Mouse (Mus musculus): ENCODE measurements around the gene Cfap20. TPM values are rescaled to one million over a fixed set of nuclear protein-coding genes. Genes with fewer than 3 reads are reported as not detected.

The Cfap20 gene
- total RNA-seq (2017): 76.7 and 79.5 TPM in 2 replicates

DNA sequence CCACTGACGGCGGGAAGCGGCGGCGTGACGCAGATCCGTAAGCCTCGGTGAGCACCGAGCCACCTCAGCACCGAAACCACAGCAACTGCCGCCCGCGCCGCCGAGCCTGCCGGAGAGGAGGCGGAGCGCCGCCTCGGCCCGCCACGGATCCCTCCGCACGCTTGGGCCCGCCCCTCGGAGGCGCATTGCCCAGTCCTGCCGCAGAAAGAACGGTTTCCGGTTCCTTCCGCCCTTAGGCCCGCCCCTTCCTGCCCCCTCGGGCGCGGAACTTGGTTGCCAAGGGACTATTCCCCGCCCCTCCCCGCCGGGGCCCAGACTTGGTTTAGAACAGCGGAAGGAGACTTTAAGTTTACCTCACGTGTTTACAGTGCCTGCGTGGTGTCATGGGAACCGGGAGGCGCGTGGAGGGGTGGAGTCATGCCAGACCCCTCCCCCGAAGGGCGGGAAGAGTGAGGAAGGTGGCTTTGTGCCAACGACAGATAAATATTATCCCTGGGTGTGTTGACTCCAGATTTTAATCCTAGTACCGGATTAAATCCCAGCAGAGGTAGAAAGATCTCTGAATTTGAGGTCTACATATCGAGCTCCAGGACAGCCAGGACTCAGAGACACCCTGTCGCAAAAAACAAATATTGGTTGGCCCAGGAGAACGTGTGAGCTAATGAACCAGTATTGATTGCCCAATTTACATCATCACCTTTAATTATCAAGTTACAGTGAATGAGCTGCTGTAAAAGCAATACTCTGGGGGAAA is at the start of gene Cfap20:
Gene Cfap20, minus strand, starts transcription at position 184 of the 754 bp plus-strand sequence.
- peak; percentile 97 for ATAC-seq (replicated peaks; ENCODE audit: low read depth, poor library complexity, severe bottlenecking)

DNA sequence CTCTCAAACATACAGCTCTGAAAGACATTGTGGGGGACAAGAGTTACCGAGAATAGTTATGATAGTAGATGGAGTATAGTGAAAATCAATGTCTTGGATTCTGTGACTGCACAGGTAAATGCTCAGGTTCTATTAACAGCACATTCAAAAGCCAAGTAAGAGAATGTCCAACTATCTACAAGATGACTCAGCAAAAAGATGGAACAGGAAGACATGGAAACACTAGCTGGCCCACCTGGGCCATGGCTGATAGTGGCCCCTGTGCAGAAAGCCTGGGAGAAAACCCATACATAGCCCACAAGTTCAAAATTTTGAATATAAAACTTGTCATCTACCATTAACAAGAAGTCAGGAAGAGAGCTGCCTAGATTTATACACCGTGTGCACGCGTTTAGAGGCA is 35.3 kb upstream of the Cfap20 start:
- no peak for ATAC-seq (replicated peaks; ENCODE audit: low read depth, poor library complexity, severe bottlenecking)

DNA sequence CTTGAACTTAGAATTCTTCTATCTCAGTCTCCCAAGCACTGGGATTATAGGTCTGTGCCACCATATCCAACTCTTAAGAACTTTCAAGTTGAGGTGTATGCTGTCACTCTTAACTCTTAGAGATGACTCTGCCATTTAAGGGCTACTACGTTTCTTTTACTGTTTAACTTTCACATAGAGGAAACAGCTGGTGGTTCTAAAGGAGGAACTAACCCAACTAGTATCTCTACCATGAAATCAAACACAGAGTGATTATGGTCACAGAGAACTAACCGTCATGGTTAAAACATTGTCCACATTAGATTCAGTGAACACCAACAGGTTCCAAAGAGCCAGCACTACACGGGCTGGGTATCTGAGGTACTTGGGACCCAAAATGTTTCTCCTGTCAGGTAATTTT is 34.3 kb upstream of the Cfap20 start:
- ATAC-seq (replicated peaks; ENCODE audit: low read depth, poor library complexity, severe bottlenecking): peak; percentile 54; the same call in 1 of the 2 replicates

DNA sequence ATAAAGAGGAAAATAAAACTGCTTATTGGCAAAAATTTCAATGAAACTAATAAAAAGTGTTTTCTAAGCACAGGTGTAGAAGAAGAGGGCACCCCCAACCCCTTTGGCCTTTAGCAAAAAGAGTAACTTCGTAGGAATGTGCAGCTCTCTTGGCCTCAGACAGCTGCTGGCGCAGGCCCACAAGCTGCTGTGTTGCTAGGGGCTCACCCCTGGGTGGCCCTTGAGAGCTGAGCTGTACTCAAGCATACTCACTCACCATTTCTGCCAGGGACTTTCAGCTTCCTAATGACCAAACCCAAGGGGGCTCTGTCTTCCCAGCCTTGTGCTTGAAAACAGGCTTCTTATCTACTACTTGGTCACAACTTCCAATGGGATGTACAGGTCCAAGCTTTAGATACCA is 31.9 kb upstream of the Cfap20 start:
- no peak for ATAC-seq (replicated peaks; ENCODE audit: low read depth, poor library complexity, severe bottlenecking)

DNA sequence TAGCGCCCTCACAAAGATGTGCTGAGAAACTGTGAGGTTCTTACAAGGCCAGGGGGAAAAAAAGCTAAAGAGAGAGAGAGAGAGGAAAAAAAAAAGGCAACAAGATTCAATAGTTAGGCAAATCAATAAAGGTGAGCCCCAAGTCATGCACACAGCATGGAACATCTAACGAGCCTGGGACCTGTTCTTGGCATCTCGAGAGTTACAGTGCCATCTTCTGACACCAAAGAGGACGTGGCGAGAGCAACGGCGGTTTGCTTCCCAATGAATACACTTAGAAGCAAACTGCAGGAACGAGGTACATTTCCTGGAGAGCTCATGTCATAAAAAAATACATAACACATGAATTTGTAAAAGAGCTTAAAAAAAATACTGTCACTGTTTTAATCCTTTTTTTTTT is 17.8 kb upstream of the Cfap20 start:
- ATAC-seq (replicated peaks; ENCODE audit: low read depth, poor library complexity, severe bottlenecking): no peak

DNA sequence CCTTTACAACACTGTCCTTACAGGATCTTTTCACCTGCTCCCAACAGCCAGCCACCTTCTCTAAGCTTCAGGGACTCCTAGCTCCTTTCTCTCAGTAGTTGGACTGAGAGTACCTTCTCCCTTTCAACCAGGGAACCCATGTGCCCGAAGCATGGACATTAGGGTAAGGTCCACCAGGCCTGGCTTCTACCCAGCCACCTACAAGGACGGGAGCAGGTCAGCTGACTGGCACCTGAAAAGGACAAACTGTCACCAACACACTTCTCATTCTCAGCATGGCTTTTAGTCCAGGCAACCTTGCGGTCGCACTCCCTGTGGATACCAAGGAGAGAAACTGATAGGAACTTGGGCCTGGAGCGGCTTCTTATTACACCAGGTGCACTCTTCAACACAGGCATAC is 15.6 kb upstream of the Cfap20 start:
- no peak for ATAC-seq (replicated peaks; ENCODE audit: low read depth, poor library complexity, severe bottlenecking)

DNA sequence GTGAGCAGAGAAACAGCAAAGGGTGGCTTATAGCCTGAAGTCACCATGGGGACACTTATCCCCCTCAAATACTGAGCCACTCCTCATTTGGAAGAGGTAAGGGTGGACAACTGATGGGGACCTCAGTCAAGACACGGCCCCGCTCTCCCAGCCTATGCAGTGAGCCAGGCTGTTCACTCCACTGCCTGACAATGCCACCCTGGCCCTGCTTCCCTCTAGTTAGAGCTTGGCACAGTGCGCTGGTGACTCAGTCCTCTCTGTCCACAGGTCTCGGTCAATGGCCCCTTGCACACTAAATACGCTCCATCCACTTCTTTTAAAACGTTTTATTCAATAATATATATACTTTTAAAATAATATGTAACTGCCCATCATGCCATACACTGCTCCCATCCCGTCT is 13.0 kb upstream of the Cfap20 start:
- no peak for ATAC-seq (replicated peaks; ENCODE audit: low read depth, poor library complexity, severe bottlenecking)

DNA sequence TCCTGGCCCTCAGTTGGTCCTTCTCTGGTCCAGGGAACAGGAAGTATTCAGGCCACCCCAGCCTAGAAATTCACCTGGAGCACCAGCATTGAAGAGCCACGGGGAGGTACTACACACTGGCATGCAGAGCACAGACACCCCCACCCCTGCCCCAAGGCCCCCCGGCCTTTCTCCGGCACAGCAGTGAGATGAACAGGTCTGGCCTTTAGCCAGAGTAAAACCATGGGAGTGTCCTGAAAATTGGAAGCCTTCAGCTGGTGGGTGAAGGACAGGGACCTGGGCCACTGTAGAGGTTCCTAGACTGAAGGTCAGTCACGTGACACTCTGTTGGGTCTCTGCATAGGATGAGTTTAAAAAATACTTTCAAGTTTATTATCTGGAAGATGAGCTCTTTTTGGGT is 10.4 kb upstream of the Cfap20 start:
- ATAC-seq (replicated peaks; ENCODE audit: low read depth, poor library complexity, severe bottlenecking): no peak

DNA sequence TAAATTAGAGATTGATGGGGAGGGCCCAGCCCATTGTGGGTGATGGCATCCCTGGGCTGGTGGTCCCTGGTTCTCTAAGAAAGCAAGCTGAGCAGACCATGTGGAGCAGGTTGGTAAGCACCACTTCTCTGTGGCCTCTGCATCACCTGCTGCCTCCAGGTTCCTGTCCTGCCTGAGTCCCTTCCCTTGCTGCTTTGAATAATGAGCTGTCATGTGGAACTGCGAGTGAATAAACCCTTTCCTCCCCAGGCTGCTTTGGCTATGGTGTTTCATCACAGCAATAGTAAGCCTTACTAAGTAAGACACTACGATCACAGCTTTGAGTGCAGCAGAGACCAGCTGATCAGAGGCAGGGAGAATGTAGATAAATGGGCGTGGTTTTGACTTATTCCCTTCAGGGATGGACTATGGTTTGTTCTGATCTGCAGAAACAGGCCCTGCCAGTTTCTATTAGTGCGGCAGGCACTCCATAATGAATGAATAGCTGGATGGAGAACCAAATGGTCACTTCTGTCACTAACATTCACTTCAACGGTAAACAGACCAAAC is 6.9 kb upstream of the Cfap20 start:
- peak; percentile 56; the same call in 1 of the 2 replicates for ATAC-seq (replicated peaks; ENCODE audit: low read depth, poor library complexity, severe bottlenecking)

DNA sequence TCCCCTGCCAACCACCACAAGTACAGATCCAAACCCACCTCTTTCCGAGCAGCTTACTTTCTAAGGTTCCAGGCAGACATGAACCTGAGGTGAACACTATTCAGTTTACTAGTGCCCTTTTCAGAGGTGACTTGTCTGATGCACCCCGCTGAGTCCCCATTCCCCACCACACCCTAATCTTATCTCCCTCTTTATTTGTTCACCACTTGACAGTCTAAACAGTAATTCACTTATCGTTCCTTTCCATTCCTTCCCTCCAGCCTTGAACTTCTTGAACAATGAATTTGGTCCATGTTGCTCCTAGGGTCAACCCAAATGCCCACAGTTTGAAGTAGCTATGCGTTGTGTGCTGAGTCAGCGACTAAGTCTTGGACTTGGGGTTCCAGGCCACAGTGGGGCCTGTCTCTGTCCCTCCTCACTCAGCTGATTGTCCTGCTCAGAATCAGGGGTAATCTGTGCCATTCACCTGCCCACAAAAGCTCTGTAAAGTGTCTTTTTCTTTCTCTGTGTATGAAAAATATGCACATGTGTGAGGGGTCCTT is 5.6 kb upstream of the Cfap20 start:
- ATAC-seq (replicated peaks; ENCODE audit: low read depth, poor library complexity, severe bottlenecking): 0 out of 2 replicates have a peak, but pooled peaks have one; percentile 28

DNA sequence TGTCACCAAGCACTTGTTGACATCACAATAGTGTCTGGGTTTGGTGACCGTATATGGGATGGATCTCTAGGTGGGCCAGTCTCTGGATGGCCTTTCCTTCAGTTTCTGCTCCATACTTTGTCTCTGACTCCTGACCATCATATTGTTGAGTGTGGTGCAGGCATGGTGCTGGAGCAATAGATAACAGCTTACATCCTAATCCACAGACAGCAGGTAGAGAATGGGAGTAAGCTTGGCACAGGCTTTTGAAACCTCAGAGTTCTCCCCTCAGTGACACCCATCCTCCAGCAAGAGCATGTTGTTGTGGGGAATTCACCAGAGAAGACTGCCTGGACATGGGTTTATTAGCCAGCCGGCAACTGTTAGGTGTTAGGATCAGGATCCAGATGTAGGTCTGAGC is 4.8 kb upstream of the Cfap20 start:
- no peak for ATAC-seq (replicated peaks; ENCODE audit: low read depth, poor library complexity, severe bottlenecking)

DNA sequence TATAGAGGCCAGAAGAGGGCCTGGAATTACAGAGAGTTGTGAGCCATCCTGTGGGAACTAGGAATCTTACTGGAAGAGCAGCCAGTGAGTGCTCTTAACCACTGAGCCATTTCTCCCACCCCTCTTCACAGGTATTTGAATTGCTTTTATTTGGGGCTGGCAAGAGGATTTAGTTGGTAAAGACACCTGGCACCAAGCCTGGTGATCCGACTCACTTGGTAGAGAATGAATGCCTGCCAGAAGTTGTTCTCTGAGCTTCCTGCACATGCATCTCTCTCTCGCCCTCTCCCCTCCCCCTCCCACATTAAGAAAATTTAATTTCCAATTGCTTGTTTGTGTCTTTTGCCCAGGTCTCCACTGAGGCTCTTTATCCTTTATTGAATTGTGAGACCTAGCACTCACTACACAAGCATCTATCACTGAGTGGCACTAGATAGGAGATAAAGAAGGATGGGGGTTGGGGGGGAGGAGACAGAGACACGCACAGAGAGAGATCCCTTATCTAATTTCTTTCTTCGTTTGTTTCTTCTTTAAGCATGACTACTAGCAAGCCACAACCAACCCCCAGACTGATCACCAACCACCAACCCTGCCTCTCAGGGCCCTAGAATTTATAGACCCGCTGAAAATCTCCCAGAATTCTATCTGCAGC is 2.8 kb upstream of the Cfap20 start:
- ATAC-seq (replicated peaks; ENCODE audit: low read depth, poor library complexity, severe bottlenecking): no peak

DNA sequence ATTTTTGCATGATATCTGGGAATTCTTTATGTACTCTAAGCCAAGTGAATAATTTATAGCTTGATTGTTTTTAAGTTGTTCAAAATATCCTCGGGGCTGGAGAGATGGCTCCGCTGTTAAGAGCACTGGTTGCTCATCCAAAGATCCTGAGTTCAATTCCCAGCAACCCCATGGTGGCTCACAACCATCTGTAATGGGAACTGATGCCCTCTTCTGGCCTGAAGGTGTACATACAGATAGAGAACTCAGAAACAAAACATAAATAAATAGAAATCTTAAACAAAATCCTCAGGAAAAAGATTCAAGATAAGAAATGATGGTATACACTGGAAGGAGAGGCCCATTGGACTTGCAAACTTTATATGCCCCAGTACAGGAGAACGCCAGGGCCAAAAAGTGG is 1.3 kb upstream of the Cfap20 start:
- no peak for ATAC-seq (replicated peaks; ENCODE audit: low read depth, poor library complexity, severe bottlenecking)

DNA sequence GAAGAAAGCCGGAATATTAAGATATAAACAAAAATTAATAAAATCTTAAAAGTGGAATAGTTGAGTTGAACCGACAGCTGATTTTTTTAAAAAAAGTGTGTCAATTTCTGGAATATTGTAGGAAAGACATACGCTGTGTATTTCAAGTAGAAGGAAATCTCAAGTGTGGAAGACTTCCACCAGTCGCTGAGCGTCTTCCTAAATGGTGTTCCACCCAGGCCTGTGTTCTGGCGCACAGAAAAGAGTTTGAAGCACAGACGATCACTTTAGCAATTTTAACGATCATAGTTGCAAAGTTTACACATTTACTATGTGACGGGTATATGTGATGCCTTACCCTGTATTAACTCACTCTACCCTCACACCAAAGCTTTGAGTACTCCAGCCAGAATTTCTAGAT is 802 bp upstream of the Cfap20 start:
- ATAC-seq (replicated peaks; ENCODE audit: low read depth, poor library complexity, severe bottlenecking): no peak

DNA sequence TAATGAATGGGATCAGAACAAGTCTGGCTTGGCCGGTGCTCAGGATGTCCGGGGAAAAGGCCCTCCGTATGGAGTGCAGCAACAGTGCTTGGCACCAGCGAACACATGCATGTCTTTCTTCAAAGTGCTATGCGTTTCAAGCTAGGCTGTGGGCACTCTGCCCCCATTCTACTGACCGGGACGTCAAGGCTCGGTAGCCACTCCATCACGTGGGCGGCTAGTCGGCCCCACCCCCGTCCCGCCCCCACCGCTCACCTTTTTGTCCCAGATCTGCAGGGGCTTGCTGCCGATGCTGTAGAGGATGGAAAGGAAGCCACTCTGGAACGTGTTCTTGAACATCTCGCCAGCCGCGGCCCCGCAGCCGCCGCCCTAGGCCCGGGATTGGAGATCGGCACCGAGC is 436 bp downstream of the Cfap20 start:
- no peak for ATAC-seq (replicated peaks; ENCODE audit: low read depth, poor library complexity, severe bottlenecking)

DNA sequence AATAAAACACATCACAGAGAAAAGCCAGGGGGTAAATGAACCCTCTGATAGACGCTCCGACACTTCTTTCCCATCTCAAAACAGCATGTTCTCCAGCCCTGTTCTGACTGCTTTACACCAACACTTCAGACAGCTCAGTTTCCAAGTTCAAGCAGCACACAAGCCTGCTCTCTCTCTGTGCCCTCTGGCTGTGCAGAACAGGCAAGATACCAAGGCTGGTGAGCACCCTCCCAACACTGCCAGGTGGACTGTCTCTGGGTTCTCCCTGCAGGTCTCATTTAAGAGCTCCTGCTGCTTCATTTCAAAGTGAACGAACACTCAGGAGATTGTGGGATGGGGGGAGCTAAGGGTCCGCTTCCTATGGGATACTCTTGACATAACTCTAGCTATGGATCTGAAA is 1.5 kb downstream of the Cfap20 start:
- no peak for ATAC-seq (replicated peaks; ENCODE audit: low read depth, poor library complexity, severe bottlenecking)

DNA sequence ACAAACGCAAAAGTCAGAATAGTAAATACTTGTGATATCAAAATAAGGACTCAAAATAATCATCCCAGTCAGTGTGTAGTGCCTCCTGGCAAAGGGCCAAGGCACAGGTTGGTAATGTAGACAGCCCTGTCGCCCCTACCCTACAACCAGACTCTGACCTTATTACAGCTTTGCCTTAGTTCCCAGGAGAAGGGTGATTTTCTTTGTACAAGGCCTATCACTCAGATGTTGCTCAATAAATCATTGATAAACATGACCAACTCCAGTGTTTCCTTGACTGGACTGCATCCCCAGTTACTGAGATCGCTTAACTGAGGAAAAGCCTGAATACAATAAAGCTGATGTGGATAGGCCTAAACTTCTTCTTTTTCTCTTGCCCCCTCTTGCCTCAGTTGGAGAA is 2.2 kb downstream of the Cfap20 start:
- ATAC-seq (replicated peaks; ENCODE audit: low read depth, poor library complexity, severe bottlenecking): no peak

DNA sequence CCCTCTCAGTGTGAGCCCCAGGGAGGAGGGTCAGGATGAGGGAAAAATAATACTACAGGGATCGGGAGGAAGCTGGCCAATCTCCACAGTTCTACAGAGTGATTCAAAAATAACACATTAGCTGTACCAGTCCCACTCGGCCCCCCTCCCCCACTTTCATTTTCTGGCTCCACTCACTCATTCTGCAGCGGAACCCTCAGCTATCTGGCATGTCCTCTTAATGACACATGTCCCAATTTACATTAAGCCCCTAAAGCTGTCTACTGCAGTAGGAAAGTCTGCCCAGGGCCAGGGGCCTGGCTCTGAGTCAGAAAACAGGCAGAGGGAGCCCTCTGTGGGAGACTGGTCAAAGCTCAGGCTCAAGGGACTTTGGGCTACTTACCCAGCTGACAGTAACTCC is 4.7 kb downstream of the Cfap20 start:
- no peak for ATAC-seq (replicated peaks; ENCODE audit: low read depth, poor library complexity, severe bottlenecking)

DNA sequence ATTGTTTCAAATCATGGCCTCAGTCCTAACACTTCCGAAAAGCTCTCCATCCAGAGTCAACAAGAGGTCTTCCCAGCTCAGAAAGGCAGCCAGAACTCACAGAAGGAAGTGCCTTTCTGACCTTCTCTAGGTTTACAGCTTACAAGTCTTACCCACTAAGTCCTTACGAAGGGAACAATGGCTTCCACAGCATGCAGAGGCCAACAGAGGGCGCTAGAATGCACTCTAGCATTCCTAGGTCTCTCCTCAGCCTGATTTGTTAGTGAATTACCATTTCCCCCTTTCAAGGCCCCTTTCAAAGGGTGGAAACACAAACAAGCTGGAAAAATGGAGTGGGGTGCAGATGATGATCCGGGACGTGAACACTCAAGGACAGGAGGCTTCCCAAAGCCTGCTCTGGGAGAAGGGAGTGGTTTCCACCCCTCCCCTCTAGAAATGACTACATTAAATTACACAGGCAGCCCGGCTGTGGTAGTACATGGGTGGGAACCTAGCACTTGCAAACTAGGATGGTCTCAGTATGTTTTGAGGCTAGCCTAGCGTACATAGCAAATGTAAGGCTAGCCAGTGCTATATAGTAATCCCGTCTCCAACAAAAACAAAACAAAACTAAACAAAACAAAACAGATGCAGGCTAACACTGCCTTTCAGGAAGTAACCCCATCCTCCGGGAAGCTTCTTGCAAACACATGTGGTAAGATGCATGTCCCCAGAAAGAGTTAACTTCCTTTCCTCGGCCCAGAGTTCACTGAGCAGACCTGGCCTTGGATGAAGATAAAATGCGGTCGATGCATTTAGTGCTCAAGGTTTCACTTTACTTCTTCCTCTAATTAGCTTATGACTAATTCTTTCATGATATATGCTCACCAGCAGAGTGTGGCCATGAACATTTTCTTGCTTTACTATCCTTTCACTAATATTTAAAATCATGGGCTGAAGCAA is 6.8 kb downstream of the Cfap20 start:
- peak; percentile 77 for ATAC-seq (replicated peaks; ENCODE audit: low read depth, poor library complexity, severe bottlenecking)

DNA sequence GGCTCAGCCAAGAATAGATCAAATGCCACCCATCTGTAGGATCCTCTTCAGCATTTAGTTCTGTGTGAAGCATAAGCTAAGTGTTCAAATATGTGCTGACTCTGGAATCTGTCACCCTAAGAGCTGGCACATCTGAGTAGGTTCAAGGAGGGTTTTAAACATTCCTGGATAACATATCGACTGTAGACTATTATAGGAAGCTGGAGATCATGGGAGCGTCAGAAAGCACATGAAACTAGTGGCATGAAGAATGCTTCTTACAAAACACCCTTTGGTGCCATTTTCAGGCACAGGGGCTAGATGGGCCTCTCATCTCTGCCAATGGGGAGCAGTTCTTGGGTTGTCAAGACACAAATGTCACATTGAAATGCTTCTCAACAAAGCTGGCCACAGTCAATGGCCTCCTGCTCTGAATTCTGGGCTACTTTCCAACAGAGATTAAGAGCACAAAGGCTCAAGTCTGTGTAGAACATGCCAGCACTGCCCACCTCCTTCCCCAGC is 7.8 kb downstream of the Cfap20 start:
- no peak for ATAC-seq (replicated peaks; ENCODE audit: low read depth, poor library complexity, severe bottlenecking)

Data from common myeloid progenitor, adult 5-6 weeks (primary cell).